Mouse (Mus musculus): Measurements from ENCODE around the gene Cyp1a1. TPM values are rescaled to one million over a fixed set of nuclear protein-coding genes. Genes with fewer than 3 reads are reported as not detected.
A peak's percentile ranks its signal among the peaks of the same experiment; 100 is the strongest.

Gene Cyp1a1
- polyA plus RNA-seq, 1 experiment = 0.15 TPM

DNA sequence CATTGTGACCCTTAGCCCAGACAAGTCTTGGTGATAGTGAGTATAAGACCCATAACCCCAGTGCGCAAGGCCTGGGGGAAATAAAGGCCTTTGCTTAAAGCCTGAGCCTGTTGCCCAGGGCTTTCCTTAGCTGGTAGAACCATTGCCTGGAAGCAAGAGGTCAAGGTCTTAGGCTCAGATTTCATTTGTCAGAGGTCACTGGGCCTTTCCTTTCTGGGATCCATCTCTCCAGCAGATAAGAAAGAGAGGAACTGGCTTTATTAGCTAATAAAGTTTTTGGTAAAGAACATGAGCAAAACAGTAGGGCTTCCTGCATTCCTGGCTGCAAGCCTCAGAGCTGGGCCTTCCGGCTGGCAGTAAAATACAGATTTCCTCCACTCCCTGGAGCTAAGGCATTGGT lies 6.4 kb downstream of the Cyp1a1 start:
- TF ChIP-seq CTCF (IDR thresholded peaks at IDR 0.05; ENCODE audit: extremely low read depth, insufficient read depth, insufficient read length, insufficient replicate concordance) = no peak
- no peak for TF ChIP-seq POLR2A (IDR thresholded peaks at IDR 0.05; ENCODE audit: low read depth, low read length)
- DNase-seq (ENCODE audit: low read depth in 1 of 2, low spot score in 2 of 2) = no peak
- Histone ChIP-seq H3K4me1 (ENCODE audit: control insufficient read depth, insufficient read depth, insufficient read length) (no peaks in the 10 kb centered on the region), H3K27me3 (ENCODE audit: control insufficient read depth, insufficient read depth, low read length) (peaks cover 6% of the 10 kb centered on the region), H3K27ac (ENCODE audit: insufficient read depth, low read length) (no peak overlapping the region), H3K4me3 (ENCODE audit: extremely low read depth, insufficient read depth, insufficient read length) (no peak overlapping the region), H3K36me3 (ENCODE audit: control insufficient read depth, insufficient read depth, low read length) (no peaks in the 10 kb centered on the region)
- WGBS = 93% methylated on average over 2 of the region's 2 CpGs

DNA sequence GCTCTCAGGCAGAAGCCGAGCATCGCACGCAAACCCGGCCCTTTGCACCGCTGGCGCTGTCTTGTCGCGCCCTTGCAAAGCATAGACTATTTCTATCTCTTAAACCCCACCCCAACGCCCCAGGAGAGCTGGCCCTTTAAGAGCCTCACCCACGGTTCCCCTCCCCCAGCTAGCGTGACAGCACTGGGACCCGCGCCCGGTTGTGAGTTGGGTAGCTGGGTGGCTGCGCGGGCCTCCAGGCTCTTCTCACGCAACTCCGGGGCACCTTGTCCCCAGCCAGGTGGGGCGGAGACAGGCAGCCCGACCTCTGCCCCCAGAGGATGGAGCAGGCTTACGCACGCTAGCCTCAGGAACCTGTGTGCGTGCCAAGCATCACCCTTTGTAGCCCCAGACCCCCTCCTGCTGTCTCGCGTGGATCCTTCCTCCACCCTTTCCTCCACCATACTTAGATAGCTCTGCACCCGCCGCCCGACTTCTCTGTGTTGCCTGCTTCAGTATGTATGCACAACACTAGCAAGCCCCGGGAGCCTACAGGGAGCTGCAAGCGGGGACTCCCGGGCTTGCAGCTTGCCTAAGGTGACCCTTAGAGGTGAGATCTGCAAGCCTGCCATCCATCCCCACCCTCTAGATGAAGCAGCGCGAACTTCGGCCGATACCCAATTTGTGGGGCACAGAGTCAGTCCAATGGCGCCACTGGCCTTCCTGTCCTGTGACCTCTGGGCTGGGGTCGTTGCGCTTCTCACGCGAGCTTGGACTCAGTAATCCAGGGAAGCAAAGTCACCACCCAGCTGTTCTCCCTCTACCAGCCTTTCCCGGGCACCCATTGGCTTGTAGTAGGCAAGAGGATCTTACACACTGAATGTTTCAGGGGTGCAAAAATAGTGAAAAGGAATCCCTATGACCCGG lies 8.9 kb downstream of the Cyp1a1 start:
- H3K4me3 ChIP-seq (ENCODE audit: extremely low read depth, insufficient read depth, insufficient read length) = no peak overlapping the region
- no peaks in the 10 kb centered on the region for H3K4me1 ChIP-seq (ENCODE audit: control insufficient read depth, insufficient read depth, insufficient read length)
- no peak for DNase-seq (ENCODE audit: low read depth in 1 of 2, low spot score in 2 of 2)

DNA sequence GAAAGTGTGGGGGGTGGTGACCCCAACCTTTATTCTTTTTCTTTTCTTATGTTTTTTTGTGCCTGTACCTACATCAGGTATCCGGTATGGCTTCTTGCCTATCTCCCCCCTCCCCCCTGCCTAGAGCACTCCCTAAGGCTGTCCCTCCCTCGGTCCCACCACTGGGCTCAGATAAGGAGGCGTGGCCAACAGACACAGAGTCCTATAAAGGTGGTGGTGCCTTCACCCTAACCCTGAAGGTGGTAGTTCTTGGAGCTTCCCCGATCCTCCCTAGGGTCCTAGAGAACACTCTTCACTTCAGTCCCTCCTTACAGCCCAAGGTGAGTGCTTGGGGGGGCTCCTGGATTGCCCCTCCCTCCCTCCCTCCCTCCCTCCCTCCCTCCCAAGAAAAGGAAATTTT lies 9.7 kb downstream of the Cyp1a1 start:
- Histone ChIP-seq H3K27ac (ENCODE audit: insufficient read depth, low read length) (no peak overlapping the region), H3K36me3 (ENCODE audit: control insufficient read depth, insufficient read depth, low read length) (no peaks in the 10 kb centered on the region), H3K27me3 (ENCODE audit: control insufficient read depth, insufficient read depth, low read length) (peaks cover 6% of the 10 kb centered on the region), H3K4me3 (ENCODE audit: extremely low read depth, insufficient read depth, insufficient read length) (no peak overlapping the region), H3K4me1 (ENCODE audit: control insufficient read depth, insufficient read depth, insufficient read length) (no peaks in the 10 kb centered on the region)
- WGBS = 46% methylated on average over 4 of the region's 4 CpGs
- TF ChIP-seq CTCF (IDR thresholded peaks at IDR 0.05; ENCODE audit: extremely low read depth, insufficient read depth, insufficient read length, insufficient replicate concordance) (no peak), POLR2A (IDR thresholded peaks at IDR 0.05; ENCODE audit: low read depth, low read length) (no peak)
- DNase-seq (ENCODE audit: low read depth in 1 of 2, low spot score in 2 of 2) = no peak

More for the DNA sequence above, 8.9 kb downstream of the Cyp1a1 start:
- H3K36me3 ChIP-seq (ENCODE audit: control insufficient read depth, insufficient read depth, low read length) = no peaks in the 10 kb centered on the region
- peaks cover 6% of the 10 kb centered on the region for H3K27me3 ChIP-seq (ENCODE audit: control insufficient read depth, insufficient read depth, low read length)
- 9% methylated on average over 42 of the region's 42 CpGs for WGBS
- no peak for TF ChIP-seq POLR2A (IDR thresholded peaks at IDR 0.05; ENCODE audit: low read depth, low read length)
- no peak for TF ChIP-seq CTCF (IDR thresholded peaks at IDR 0.05; ENCODE audit: extremely low read depth, insufficient read depth, insufficient read length, insufficient replicate concordance)
- no peak overlapping the region for H3K27ac ChIP-seq (ENCODE audit: insufficient read depth, low read length)

DNA sequence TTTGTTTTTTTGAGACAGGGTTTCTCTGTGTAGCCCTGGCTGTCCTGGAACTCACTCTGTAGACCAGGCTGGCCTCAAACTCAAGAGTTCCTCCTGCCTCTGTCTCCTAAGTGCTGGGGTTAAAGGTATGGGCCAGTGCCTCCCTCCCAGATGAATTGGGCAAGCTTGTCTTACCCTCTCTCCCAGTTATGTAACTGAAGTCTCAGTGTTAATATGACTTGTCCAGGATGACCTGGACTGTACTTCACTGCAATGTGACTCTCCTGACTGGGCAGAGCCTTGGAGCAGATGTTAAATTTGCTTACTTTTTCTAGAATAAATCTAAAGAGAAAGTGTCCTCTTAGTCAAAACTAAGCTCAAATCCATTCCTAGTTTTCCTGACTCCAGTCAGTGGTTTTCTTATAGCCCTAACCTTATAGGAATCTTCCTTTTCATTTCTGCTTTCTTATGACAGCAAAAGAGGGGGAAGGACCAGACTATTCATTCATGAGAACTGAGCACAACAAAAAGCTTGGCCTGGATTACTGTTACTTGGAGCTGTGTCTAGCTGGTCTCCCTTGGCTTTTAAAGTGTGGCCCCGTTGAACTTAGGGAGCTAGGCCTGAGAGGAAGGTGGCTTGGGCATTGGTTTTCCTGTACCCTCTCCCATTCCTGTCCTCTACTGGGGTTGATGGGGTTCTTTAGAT lies 10.9 kb downstream of the Cyp1a1 start:
- Histone ChIP-seq H3K27me3 (ENCODE audit: control insufficient read depth, insufficient read depth, low read length) (peaks cover 5% of the 10 kb centered on the region), H3K4me3 (ENCODE audit: extremely low read depth, insufficient read depth, insufficient read length) (no peak overlapping the region), H3K4me1 (ENCODE audit: control insufficient read depth, insufficient read depth, insufficient read length) (no peaks in the 10 kb centered on the region), H3K36me3 (ENCODE audit: control insufficient read depth, insufficient read depth, low read length) (no peaks in the 10 kb centered on the region), H3K27ac (ENCODE audit: insufficient read depth, low read length) (no peak overlapping the region)
- DNase-seq (ENCODE audit: low read depth in 1 of 2, low spot score in 2 of 2) = no peak
- TF ChIP-seq CTCF (IDR thresholded peaks at IDR 0.05; ENCODE audit: extremely low read depth, insufficient read depth, insufficient read length, insufficient replicate concordance) (no peak), POLR2A (IDR thresholded peaks at IDR 0.05; ENCODE audit: low read depth, low read length) (no peak)
- 47% methylated on average over 1 of the region's 1 CpGs for WGBS

DNA sequence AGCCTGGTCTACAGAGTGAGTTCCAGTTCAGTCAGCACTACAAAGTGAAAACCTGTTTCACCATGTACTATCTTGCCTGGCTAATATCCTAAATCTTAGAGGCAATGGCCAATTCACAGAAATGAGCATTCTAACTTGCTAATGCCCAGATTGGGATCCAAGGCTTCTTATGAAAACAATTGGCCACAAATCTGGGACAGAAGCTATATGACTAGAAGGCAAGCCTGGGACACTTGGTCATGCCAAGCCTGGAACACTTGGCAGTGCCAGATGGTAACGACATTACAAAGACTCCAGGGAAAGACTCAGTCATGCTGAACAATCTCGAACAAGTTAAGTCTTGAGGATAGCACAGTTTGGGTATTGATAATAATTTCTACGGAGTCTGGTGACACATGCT lies 18.8 kb downstream of the Cyp1a1 start:
- Histone ChIP-seq H3K4me3 (ENCODE audit: extremely low read depth, insufficient read depth, insufficient read length) (no peak overlapping the region), H3K27ac (ENCODE audit: insufficient read depth, low read length) (no peak overlapping the region), H3K4me1 (ENCODE audit: control insufficient read depth, insufficient read depth, insufficient read length) (peaks cover 6% of the 10 kb centered on the region; the same call in 1 of the 2 replicates), H3K27me3 (ENCODE audit: control insufficient read depth, insufficient read depth, low read length) (no peaks in the 10 kb centered on the region), H3K36me3 (ENCODE audit: control insufficient read depth, insufficient read depth, low read length) (no peaks in the 10 kb centered on the region)
- no peak for DNase-seq (ENCODE audit: low read depth in 1 of 2, low spot score in 2 of 2)
- no peak for TF ChIP-seq POLR2A (IDR thresholded peaks at IDR 0.05; ENCODE audit: low read depth, low read length)
- no peak for TF ChIP-seq CTCF (IDR thresholded peaks at IDR 0.05; ENCODE audit: extremely low read depth, insufficient read depth, insufficient read length, insufficient replicate concordance)
- WGBS = 91% methylated on average over 3 of the region's 3 CpGs

DNA sequence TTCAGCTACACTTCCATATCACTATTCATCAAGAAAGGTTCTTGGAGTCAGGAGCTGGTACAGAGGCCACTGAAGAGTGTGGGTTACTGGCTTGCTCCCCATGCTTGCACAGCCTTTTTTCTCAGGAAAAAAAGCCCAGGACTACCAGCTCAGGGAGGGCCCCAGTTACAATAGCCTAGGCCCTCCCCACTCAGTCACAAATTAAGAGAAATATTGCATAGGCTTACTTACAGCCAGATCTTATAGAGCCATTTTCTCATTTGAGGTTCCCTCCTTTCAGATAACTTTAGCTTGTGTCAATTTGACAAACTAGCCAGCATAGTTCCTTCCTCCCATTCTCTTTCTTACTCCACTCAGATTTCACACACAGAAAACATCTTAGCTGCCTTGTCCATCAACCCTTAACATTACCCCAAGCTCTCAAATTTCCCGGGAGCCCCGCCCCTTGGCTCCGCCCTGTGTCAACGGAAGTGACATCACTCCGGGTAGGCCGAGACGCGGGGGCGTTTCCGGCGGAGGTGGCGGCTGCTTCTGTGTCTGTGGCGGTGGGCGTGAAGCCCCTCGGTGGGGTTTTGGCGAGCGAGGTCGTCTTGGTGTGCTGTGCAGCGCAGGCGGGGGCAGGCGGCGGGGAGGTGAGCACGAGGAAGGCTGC lies 20.5 kb downstream of the Cyp1a1 start, which contains the start of gene Edc3:
Gene Edc3 (plus strand): TSS at position 473 of the 652 bp plus-strand sequence.
- Histone ChIP-seq H3K4me1 (ENCODE audit: control insufficient read depth, insufficient read depth, insufficient read length) (peaks cover 6% of the 10 kb centered on the region; the same call in 1 of the 2 replicates), H3K36me3 (ENCODE audit: control insufficient read depth, insufficient read depth, low read length) (peaks cover under 1% of the 10 kb centered on the region; the same call in 1 of the 2 replicates), H3K27ac (ENCODE audit: insufficient read depth, low read length) (peak within 1 kb of the TSS; percentile 80), H3K27me3 (ENCODE audit: control insufficient read depth, insufficient read depth, low read length) (no peaks in the 10 kb centered on the region), H3K4me3 (ENCODE audit: extremely low read depth, insufficient read depth, insufficient read length) (peak within 1 kb of the TSS; percentile 93)
- 0% methylated on average over 23 of the region's 23 CpGs for WGBS
- TF ChIP-seq CTCF (IDR thresholded peaks at IDR 0.05; ENCODE audit: extremely low read depth, insufficient read depth, insufficient read length, insufficient replicate concordance) (no peak), POLR2A (IDR thresholded peaks at IDR 0.05; ENCODE audit: low read depth, low read length) (peak; percentile 47)
- peak; percentile 68 to 85 for DNase-seq (ENCODE audit: low read depth in 1 of 2, low spot score in 2 of 2)
